Mouse (Mus musculus) lung, embryonic 14.5 days (tissue): ENCODE results near the gene Mgat4d. TPM values are rescaled to one million over a fixed set of nuclear protein-coding genes. Genes with fewer than 3 reads are reported as not detected.
A peak's percentile ranks its signal among the peaks of the same experiment; 100 is the strongest.
"Not testable (repeated sequence)": the region's sequence is repeated elsewhere in the genome, so short reads cannot be mapped to it uniquely, and the experiment has no call there.

Experiments
- ATAC-seq: fragments of 200-750 bp; cut with Nextera tagmentation; 2 replicates; pipeline ENCODE4 v1.8.0; 2017; ENCODE audit warnings: mild to moderate bottlenecking, moderate TSS enrichment, moderate library complexity; ENCODE audit not compliant: insufficient read depth
- DNase-seq: peaks from one replicate; pipeline ENCODE4 v3.0.0-alpha.2; 2015
- H3K27ac ChIP-seq: fragments of 300-500 bp; sonication (generic); 2 replicates; pipeline ENCODE4 v1.5.1; 2014; ENCODE audit warnings: low read depth, mild to moderate bottlenecking, moderate library complexity
- H3K27me3 ChIP-seq: fragments of 300-500 bp; sonication (generic); 2 replicates; pipeline ENCODE4 v1.6.1; 2014; ENCODE audit warnings: low read length, control low read depth; ENCODE audit not compliant: insufficient read depth
- H3K36me3 ChIP-seq: fragments of 300-500 bp; sonication (generic); 2 replicates; pipeline ENCODE4 v1.6.1; 2014; ENCODE audit warnings: control low read depth; ENCODE audit not compliant: insufficient read depth
- H3K4me1 ChIP-seq: fragments of 300-500 bp; sonication (generic); 2 replicates; pipeline ENCODE4 v1.6.1; 2014; ENCODE audit warnings: antibody characterized with exemption, control low read depth; ENCODE audit not compliant: insufficient read depth
- H3K4me2 ChIP-seq: fragments of 300-500 bp; sonication (generic); 2 replicates; pipeline ENCODE4 v1.6.1; 2014; ENCODE audit warnings: mild to moderate bottlenecking
- H3K4me3 ChIP-seq: fragments of 300-500 bp; sonication (generic); 2 replicates; pipeline ENCODE4 v1.5.1; 2014; ENCODE audit warnings: low read depth, low read length
- H3K9ac ChIP-seq: fragments of 300-500 bp; sonication (generic); 2 replicates; pipeline ENCODE4 v1.6.1; 2014
- H3K9me3 ChIP-seq: fragments of 300-500 bp; sonication (generic); 2 replicates; pipeline ENCODE4 v1.6.1; 2016; ENCODE audit warnings: low read depth, low read length, control low read depth
- CTCF ChIP-seq: IDR thresholded peaks from 2 replicates; pipeline ENCODE4 v1.5.1; 2016; ENCODE audit warnings: antibody characterized with exemption, low read depth
- WGBS: fragments of 180-500 bp; shearing (Covaris S2); extraction: QIAGEN DNeasy Blood & Tissue Kit; methylation state at CpG from one replicate; pipeline ENCODE4 v1.1.7; 2014; 5-methylcytosine and 5-hydroxymethylcytosine counted together
- polyA plus RNA-seq: library from polyadenylated mRNA; unstranded; fragments of >200 nt; fragmentation: Nextera tagmentation; extraction: Ambion mirVana; gene quantifications from 2 replicates; pipeline ENCODE4 v1.2.1, GENCODE M21; 2014

The Mgat4d gene
- polyA plus RNA-seq, 1 experiment from 2014 or later = not detected

- TF ChIP-seq CTCF = no peak
Observed at GRCm38 (mm10) chr8:83426104-83426759, 78.0 kb downstream of the Mgat4d start.

GRCm38 (mm10) chr8:83426949-83427348 lies 78.7 kb downstream of the Mgat4d start:
- Histone ChIP-seq H3K9ac (no peak overlapping the region), H3K4me1 (peaks cover 8% of the 10 kb centered on the region), H3K4me3 (no peak overlapping the region), H3K9me3 (no peaks in the 10 kb centered on the region), H3K4me2 (no peak overlapping the region), H3K27ac (no peak overlapping the region), H3K36me3 (no peaks in the 10 kb centered on the region), H3K27me3 (no peaks in the 10 kb centered on the region)
- DNase-seq (peak; percentile 18), ATAC-seq (peak; percentile 49; the same call in 1 of the 2 replicates)
- TF ChIP-seq CTCF = no peak
- 17% methylated on average over 7 of the region's 7 CpGs for WGBS

More at GRCm38 (mm10) chr8:83426104-83426759, 78.0 kb downstream of the Mgat4d start:
- DNase-seq (no peak), ATAC-seq (no peak)
- Histone ChIP-seq H3K27ac (no peak overlapping the region), H3K9ac (no peak overlapping the region), H3K4me2 (no peak overlapping the region), H3K27me3 (no peaks in the 10 kb centered on the region), H3K36me3 (no peaks in the 10 kb centered on the region), H3K4me1 (peaks cover 8% of the 10 kb centered on the region), H3K4me3 (no peak overlapping the region), H3K9me3 (no peaks in the 10 kb centered on the region)
- 59% methylated on average over 11 of the region's 11 CpGs for WGBS

GRCm38 (mm10) chr8:83428621-83429020 lies 80.3 kb downstream of the Mgat4d start:
- not testable (repeated sequence) for H3K4me3 ChIP-seq, H3K4me1 ChIP-seq, H3K36me3 ChIP-seq, DNase-seq, H3K27ac ChIP-seq, H3K27me3 ChIP-seq, H3K9ac ChIP-seq, H3K4me2 ChIP-seq, ATAC-seq, H3K9me3 ChIP-seq
- 80% methylated on average over 3 of the region's 3 CpGs for WGBS

GRCm38 (mm10) chr8:83429071-83429524 lies 80.8 kb downstream of the Mgat4d start:
- H3K4me2 ChIP-seq = no peak overlapping the region
- no peak overlapping the region for H3K27ac ChIP-seq
- no peak overlapping the region for H3K4me3 ChIP-seq
- no peaks in the 10 kb centered on the region for H3K9me3 ChIP-seq
- 64% methylated on average over 4 of the region's 4 CpGs for WGBS
- ATAC-seq = peak; percentile 54; the same call in 1 of the 2 replicates
- H3K9ac ChIP-seq = no peak overlapping the region
- H3K4me1 ChIP-seq = peaks cover 8% of the 10 kb centered on the region
- TF ChIP-seq CTCF = no peak
- DNase-seq = no peak
- peaks cover 7% of the 10 kb centered on the region for H3K36me3 ChIP-seq
- no peaks in the 10 kb centered on the region for H3K27me3 ChIP-seq

Other genes starting within 250 kb of the Mgat4d start
- 1.4 and 2.2 TPM in 2 replicates for gene Tbc1d9, start 183.1 kb upstream of the Mgat4d start, polyA plus RNA-seq
- gene Gm10645, start 182.3 kb upstream of the Mgat4d start, polyA plus RNA-seq = 1.2 TPM in 2 replicates
- not detected in 2 replicates for gene Ucp1, start 58.1 kb upstream of the Mgat4d start, polyA plus RNA-seq
- 15.9 and 16.2 TPM in 2 replicates for gene Elmod2, start 16.0 kb upstream of the Mgat4d start, polyA plus RNA-seq
- 0.05 and 0.12 TPM in 2 replicates for gene Clgn, start 41.4 kb downstream of the Mgat4d start, polyA plus RNA-seq
- gene Scoc, start 109.9 kb downstream of the Mgat4d start, polyA plus RNA-seq = 115 and 123 TPM in 2 replicates
- not detected in 2 replicates for gene Olfr370, start 187.3 kb downstream of the Mgat4d start, polyA plus RNA-seq
- gene Ndufb7, start 218.2 kb downstream of the Mgat4d start, polyA plus RNA-seq = 361 and 362 TPM in 2 replicates